Mouse (Mus musculus): Measurements from ENCODE around the gene Kcnip4.

Gene Kcnip4

GRCm38 (mm10) chr5:49352061-49352460 lies 172.6 kb downstream of the Kcnip4 start:
- no peak for DNase-seq (ENCODE audit: low spot score in 2 of 2)

- DNase-seq (ENCODE audit: low spot score in 2 of 2), result no peak
Measured at GRCm38 (mm10) chr5:49350126-49350909, 174.4 kb downstream of the Kcnip4 start.

- DNase-seq (ENCODE audit: low spot score in 2 of 2), result no peak
Measured at GRCm38 (mm10) chr5:49349541-49349940, 175.2 kb downstream of the Kcnip4 start.

GRCm38 (mm10) chr5:49348511-49348910 lies 176.2 kb downstream of the Kcnip4 start:
- DNase-seq (ENCODE audit: low spot score in 2 of 2), result no peak

- no peak for DNase-seq (ENCODE audit: low spot score in 2 of 2)
Measured at GRCm38 (mm10) chr5:49344606-49345005, 180.1 kb downstream of the Kcnip4 start.

- DNase-seq (ENCODE audit: low spot score in 2 of 2), result no peak
Measured at GRCm38 (mm10) chr5:49337164-49337563, 187.5 kb downstream of the Kcnip4 start.

- no peak for DNase-seq (ENCODE audit: low spot score in 2 of 2)
Measured at GRCm38 (mm10) chr5:49333063-49333462, 191.6 kb downstream of the Kcnip4 start.

GRCm38 (mm10) chr5:49329023-49329422 lies 195.7 kb downstream of the Kcnip4 start:
- no peak for DNase-seq (ENCODE audit: low spot score in 2 of 2)

- no peak for DNase-seq (ENCODE audit: low spot score in 2 of 2)
Measured at GRCm38 (mm10) chr5:49318661-49319060, 206.0 kb downstream of the Kcnip4 start.

GRCm38 (mm10) chr5:49317869-49318268 lies 206.8 kb downstream of the Kcnip4 start:
- no peak for DNase-seq (ENCODE audit: low spot score in 2 of 2)

DNA sequence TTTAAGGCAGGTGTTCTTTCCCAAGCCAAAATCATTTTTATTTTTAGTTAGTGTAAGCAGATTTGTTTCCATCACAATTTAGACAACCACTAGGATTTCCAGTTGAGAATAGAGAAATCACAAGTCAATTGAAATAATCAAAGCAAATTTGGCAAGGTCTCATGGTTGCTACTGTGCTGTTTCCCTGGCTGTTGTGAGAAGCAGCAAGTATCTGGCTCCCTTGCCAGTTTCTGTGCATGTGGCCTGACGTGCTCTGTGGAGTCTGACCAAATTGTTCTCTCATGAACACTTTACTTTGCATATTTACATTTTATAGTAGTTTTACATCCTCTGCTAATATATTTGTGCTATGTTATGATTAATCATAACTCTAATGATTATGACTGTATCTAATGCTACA lies 217.9 kb downstream of the Kcnip4 start:
- DNase-seq (ENCODE audit: low spot score in 2 of 2), result no peak

DNA sequence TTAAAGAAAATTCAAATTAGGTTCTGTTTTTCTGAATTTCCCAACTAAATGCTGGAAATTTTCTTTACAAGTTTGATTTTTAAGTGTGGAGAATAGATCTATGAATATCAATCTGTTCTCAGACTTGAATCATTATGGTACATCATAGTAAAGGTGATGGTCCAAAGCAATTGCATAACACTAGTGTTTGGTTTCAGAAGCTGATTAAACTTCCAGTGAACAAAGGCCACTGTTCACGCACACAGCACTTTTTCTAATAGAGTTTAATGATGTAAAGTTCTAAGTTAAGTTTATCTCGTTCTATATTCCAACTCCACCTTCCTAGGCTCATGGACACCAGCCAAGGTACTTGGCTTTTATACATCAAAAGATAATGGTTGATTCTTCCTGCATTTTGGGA lies 219.4 kb downstream of the Kcnip4 start:
- no peak for DNase-seq (ENCODE audit: low spot score in 2 of 2)

DNA sequence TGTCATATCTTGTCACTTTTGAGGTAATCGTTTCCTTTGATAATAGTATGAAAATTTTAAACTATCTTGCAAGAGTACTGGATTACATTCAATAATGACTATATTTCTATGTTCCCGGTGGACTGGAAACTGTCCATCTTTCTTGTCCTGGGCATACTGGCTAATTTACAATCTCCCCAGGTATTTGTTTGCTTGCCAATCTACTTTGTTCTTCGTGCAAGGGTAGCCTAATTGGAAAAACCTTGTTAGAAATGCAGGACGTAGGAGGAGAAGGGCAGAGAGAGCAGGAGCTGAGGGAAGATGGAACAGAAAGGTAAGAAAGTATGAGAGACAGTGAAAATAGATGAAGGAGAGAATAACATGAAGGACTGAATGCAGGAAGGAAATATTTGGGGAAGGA lies 226.1 kb downstream of the Kcnip4 start:
- no peak for DNase-seq (ENCODE audit: low spot score in 2 of 2)

GRCm38 (mm10) chr5:49292421-49292820 lies 232.3 kb downstream of the Kcnip4 start:
- DNase-seq (ENCODE audit: low spot score in 2 of 2), result no peak

- no peak for DNase-seq (ENCODE audit: low spot score in 2 of 2)
Measured at GRCm38 (mm10) chr5:49291801-49292200, 232.9 kb downstream of the Kcnip4 start.

DNA sequence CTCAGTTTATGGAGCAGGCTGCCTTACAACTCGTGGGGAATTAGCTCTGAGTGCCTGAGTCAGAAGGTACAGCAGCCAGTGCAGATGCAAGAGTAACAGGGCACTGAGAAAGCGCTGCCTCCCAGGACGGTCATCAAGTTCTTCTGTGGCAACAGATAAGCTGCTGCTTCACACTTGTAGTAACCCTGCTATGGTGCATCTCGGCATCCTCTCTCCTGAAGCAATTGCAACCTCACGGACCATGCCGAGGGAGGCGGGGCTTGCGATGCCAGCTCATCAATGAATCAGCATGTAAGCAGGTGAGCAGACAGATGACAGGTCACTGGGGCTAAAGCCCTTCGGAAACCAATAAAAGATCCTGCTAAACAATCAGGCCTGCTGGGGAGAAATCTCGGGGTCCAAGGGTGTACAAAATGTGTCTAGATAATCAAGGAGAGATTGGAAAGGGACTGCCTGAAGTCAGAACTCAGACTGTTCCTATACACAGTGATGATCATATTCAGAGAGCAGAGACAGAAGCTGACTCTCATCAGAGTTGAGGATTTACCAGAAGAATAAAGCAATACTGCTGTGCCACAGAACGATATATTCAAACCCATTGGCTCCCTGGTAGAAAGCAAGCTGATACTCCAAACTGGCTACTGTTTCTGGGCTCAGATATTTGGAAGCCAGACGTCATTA lies 239.1 kb downstream of the Kcnip4 start:
- DNase-seq (ENCODE audit: low spot score in 2 of 2), result no peak

GRCm38 (mm10) chr5:49284776-49285175 lies 239.9 kb downstream of the Kcnip4 start:
- DNase-seq (ENCODE audit: low spot score in 2 of 2), result no peak

DNA sequence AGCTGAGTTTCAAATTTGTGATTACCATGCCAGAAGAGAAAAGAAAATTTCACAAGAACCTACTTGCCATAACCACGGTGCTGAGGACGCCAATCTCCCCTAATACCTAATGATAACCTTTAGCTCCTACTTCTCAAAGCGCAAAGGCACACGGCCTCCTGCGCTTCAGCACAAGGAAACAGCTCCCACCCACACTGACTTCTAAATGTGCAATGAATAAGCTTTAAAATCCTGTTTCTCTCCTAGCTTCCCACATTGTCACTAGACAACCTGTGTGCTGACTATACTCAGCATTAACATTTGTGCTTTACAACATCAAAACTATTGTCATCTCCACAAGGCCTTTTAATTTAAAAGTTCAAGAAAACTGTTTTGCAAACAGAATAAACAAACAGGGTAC lies 241.3 kb downstream of the Kcnip4 start:
- no peak for DNase-seq (ENCODE audit: low spot score in 2 of 2)

GRCm38 (mm10) chr5:49271864-49272263 lies 252.8 kb downstream of the Kcnip4 start:
- DNase-seq (ENCODE audit: low spot score in 2 of 2), result no peak

- no peak for DNase-seq (ENCODE audit: low spot score in 2 of 2)
Measured at GRCm38 (mm10) chr5:49268807-49269206, 255.9 kb downstream of the Kcnip4 start.

GRCm38 (mm10) chr5:49259356-49259755 lies 265.4 kb downstream of the Kcnip4 start:
- DNase-seq (ENCODE audit: low spot score in 2 of 2), result no peak

GRCm38 (mm10) chr5:49256850-49257249 lies 267.9 kb downstream of the Kcnip4 start:
- DNase-seq (ENCODE audit: low spot score in 2 of 2), result no peak

DNA sequence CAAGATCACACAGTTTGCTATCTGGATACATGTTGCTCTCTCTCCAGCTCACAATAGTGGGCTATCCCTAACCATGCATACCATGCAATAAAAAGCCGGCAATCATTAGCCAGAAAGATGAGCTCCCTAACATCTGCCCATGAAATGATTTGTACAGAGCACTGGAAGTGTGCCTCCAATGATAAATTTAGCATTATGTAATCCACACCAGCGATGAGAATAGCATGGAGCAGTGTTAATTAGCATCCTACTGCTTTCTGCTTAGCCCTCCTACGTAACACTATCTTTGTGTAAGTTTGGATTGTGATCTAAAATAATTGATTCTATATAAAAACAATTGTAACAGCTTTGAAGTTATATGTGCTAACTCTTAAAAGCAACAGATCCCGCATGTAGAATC lies 268.7 kb downstream of the Kcnip4 start:
- DNase-seq (ENCODE audit: low spot score in 2 of 2), result no peak
